ENCODE assay signal across 10 mouse cellular contexts in the genomic region with DNA sequence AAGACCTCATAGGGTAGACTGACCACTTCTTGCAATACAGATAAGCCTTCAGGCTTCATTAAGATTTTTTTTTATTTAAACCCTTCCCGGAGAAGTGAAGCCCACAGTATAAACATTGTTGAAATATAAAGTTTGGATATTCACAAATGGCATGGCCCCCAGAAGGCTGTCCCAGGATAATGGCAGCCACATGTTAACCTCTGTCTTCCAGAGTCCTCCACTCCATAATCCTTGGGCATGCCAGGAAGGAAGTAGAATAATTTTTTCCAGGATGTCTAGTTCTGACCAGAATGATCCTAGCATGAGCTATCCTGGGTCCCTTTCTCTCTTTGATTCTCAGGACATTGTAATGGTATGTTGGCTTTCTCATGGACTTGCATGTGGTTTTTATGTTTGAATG. TPM values are rescaled to one million over a fixed set of nuclear protein-coding genes. Genes with fewer than 3 reads are reported as not detected.
DNase-seq lines count a peak whose midpoint lies in the region; ATAC-seq and TF ChIP-seq lines count a peak whose summit lies in the region.
"Had no signal": no experiment of that assay in that cellular context is flagged by ENCODE, and none has a peak within 500 bp of the region (broad histone marks: within the 10 kb centered on the region; RNA-seq: fewer than 3 reads in every experiment).

No protein-coding gene starts in this region.

- H3K27me3 ChIP-seq in intestine, embryonic 14.5 days (replicated peaks; ENCODE audit: control insufficient read depth, insufficient read depth, low read length) = no peaks in the 10 kb centered on the region
- H3K27me3 ChIP-seq in intestine, postnatal 0 days (replicated peaks; ENCODE audit: control insufficient read depth, insufficient read depth, low read length) = no peaks in the 10 kb centered on the region
- no peaks in the 10 kb centered on the region for H3K27me3 ChIP-seq in midbrain, postnatal 0 days (ENCODE audit: insufficient read depth, low read length)
- H3K27me3 ChIP-seq in midbrain, embryonic 13.5 days = peaks cover 36% of the 10 kb centered on the region
- no peaks in the 10 kb centered on the region for H3K27me3 ChIP-seq in forebrain, postnatal 0 days (ENCODE audit: insufficient read depth, low read length)
- H3K27me3 ChIP-seq in neural tube, embryonic 15.5 days (replicated peaks) = peaks cover 7% of the 10 kb centered on the region; the same call in 1 of the 2 replicates

- peaks cover 20% of the 10 kb centered on the region for H3K4me1 ChIP-seq in intestine, embryonic 14.5 days (replicated peaks; ENCODE audit: control insufficient read depth, insufficient read depth, low read length)
- H3K4me1 ChIP-seq in intestine, postnatal 0 days (replicated peaks; ENCODE audit: control insufficient read depth, insufficient read depth, low read length) = no peaks in the 10 kb centered on the region; the same call in none of the 2 replicates
- peaks cover 10% of the 10 kb centered on the region; the same call in 1 of the 2 replicates for H3K4me1 ChIP-seq in midbrain, postnatal 0 days (ENCODE audit: insufficient read depth, low read length)
- peaks cover 49% of the 10 kb centered on the region for H3K4me1 ChIP-seq in midbrain, embryonic 13.5 days (replicated peaks)
- H3K4me1 ChIP-seq in forebrain, postnatal 0 days (ENCODE audit: insufficient read depth) = 0 out of 2 replicates have a peak, but pooled peaks cover 9% of the 10 kb centered on the region
- H3K4me1 ChIP-seq in neural tube, embryonic 15.5 days = peaks cover 46% of the 10 kb centered on the region

- H3K4me3 ChIP-seq in intestine, embryonic 14.5 days (ENCODE audit: low read depth, low read length) = no peak overlapping the region
- H3K4me3 ChIP-seq in intestine, postnatal 0 days (ENCODE audit: low read depth, low read length) = no peak overlapping the region
- no peak overlapping the region for H3K4me3 ChIP-seq in midbrain, postnatal 0 days (ENCODE audit: low read depth, low read length)
- no peak overlapping the region for H3K4me3 ChIP-seq in midbrain, embryonic 13.5 days (replicated peaks)
- H3K4me3 ChIP-seq in forebrain, postnatal 0 days (ENCODE audit: low read depth, low read length) = 0 out of 2 replicates have a peak overlapping the region, but pooled peaks have one; percentile 1
- no peak overlapping the region for H3K4me3 ChIP-seq in neural tube, embryonic 15.5 days (replicated peaks)

- no peak for DNase-seq in intestine, embryonic 14.5 days (ENCODE audit: low spot score)
- DNase-seq in midbrain, postnatal 0 days (ENCODE audit: low spot score) = no peak
- no peak for DNase-seq in forebrain, postnatal 0 days
- no peak for DNase-seq in spleen, postnatal 14 days (ENCODE audit: low spot score in 2 of 2)
- DNase-seq in embryo, embryonic 10.5 days (ENCODE audit: low spot score) = no peak
- DNase-seq: adrenal gland, postnatal 10 days; cerebellum, postnatal 14 days had no signal

- no peak for ATAC-seq in intestine, embryonic 14.5 days (replicated peaks; ENCODE audit: low FRiP score, low TSS enrichment, low read depth)
- ATAC-seq in intestine, postnatal 0 days = no peak
- ATAC-seq in midbrain, postnatal 0 days (ENCODE audit: low FRiP score) = no peak
- ATAC-seq in midbrain, embryonic 13.5 days = no peak
- ATAC-seq in forebrain, postnatal 0 days = no peak
- ATAC-seq in neural tube, embryonic 15.5 days (ENCODE audit: low FRiP score) = no peak

- H3K4me2 ChIP-seq in intestine, embryonic 14.5 days (ENCODE audit: low read length) = peak overlapping the region; percentile 97
- no peak overlapping the region for H3K4me2 ChIP-seq in intestine, postnatal 0 days (replicated peaks; ENCODE audit: low read depth)
- H3K4me2 ChIP-seq in midbrain, postnatal 0 days (ENCODE audit: low read depth, low read length, poor library complexity, severe bottlenecking) = peak overlapping the region; percentile 4; the same call in 1 of the 2 replicates
- H3K4me2 ChIP-seq in midbrain, embryonic 13.5 days (replicated peaks) = no peak overlapping the region
- peak overlapping the region; percentile 27 for H3K4me2 ChIP-seq in forebrain, postnatal 0 days (ENCODE audit: low read depth)
- peak overlapping the region; percentile 81; the same call in 1 of the 2 replicates for H3K4me2 ChIP-seq in neural tube, embryonic 15.5 days

- TF ChIP-seq CTCF in intestine, postnatal 0 days (IDR thresholded peaks at IDR 0.05; ENCODE audit: low read depth) = no peak
- no peak for TF ChIP-seq CTCF in midbrain, postnatal 0 days (IDR thresholded peaks at IDR 0.05)
- TF ChIP-seq CTCF in forebrain, postnatal 0 days (IDR thresholded peaks at IDR 0.05; ENCODE audit: low read depth) = no peak

- H3K9ac ChIP-seq in intestine, embryonic 14.5 days (ENCODE audit: low read length) = no peak overlapping the region
- no peak overlapping the region for H3K9ac ChIP-seq in intestine, postnatal 0 days (ENCODE audit: low read depth, low read length)
- H3K9ac ChIP-seq in midbrain, postnatal 0 days (replicated peaks; ENCODE audit: low read length, poor library complexity, severe bottlenecking) = no peak overlapping the region
- H3K9ac ChIP-seq in midbrain, embryonic 13.5 days (replicated peaks) = no peak overlapping the region
- no peak overlapping the region for H3K9ac ChIP-seq in forebrain, postnatal 0 days
- H3K9ac ChIP-seq in neural tube, embryonic 15.5 days (replicated peaks) = no peak overlapping the region

- peaks cover 9% of the 10 kb centered on the region; the same call in 1 of the 2 replicates for H3K36me3 ChIP-seq in intestine, embryonic 14.5 days (ENCODE audit: control insufficient read depth, insufficient read depth, low read length)
- H3K36me3 ChIP-seq in intestine, postnatal 0 days (ENCODE audit: control insufficient read depth, insufficient read depth) = peaks cover 8% of the 10 kb centered on the region
- H3K36me3 ChIP-seq in midbrain, postnatal 0 days (ENCODE audit: insufficient read depth, low read length) = no peaks in the 10 kb centered on the region; the same call in 1 of the 2 replicates
- no peaks in the 10 kb centered on the region for H3K36me3 ChIP-seq in midbrain, embryonic 13.5 days
- no peaks in the 10 kb centered on the region; the same call in 1 of the 2 replicates for H3K36me3 ChIP-seq in forebrain, postnatal 0 days (ENCODE audit: insufficient read depth)
- no peaks in the 10 kb centered on the region for H3K36me3 ChIP-seq in neural tube, embryonic 15.5 days

- no peaks in the 10 kb centered on the region for H3K9me3 ChIP-seq in intestine, embryonic 14.5 days (ENCODE audit: control insufficient read depth, low read length)
- H3K9me3 ChIP-seq in intestine, postnatal 0 days (ENCODE audit: control insufficient read depth) = no peaks in the 10 kb centered on the region
- no peaks in the 10 kb centered on the region for H3K9me3 ChIP-seq in midbrain, postnatal 0 days (ENCODE audit: low read length)
- no peaks in the 10 kb centered on the region for H3K9me3 ChIP-seq in midbrain, embryonic 13.5 days
- H3K9me3 ChIP-seq in forebrain, postnatal 0 days (ENCODE audit: low read length) = no peaks in the 10 kb centered on the region
- H3K9me3 ChIP-seq in neural tube, embryonic 15.5 days (replicated peaks) = no peaks in the 10 kb centered on the region

- H3K27ac ChIP-seq in intestine, embryonic 14.5 days (ENCODE audit: low read depth) = peak overlapping the region; percentile 69; the same call in 1 of the 2 replicates
- no peak overlapping the region for H3K27ac ChIP-seq in intestine, postnatal 0 days (ENCODE audit: low read depth, low read length)
- H3K27ac ChIP-seq in midbrain, postnatal 0 days (ENCODE audit: low read depth, low read length) = no peak overlapping the region
- no peak overlapping the region for H3K27ac ChIP-seq in midbrain, embryonic 13.5 days
- peak overlapping the region; percentile 29; the same call in 1 of the 2 replicates for H3K27ac ChIP-seq in forebrain, postnatal 0 days (ENCODE audit: low read depth, low read length)
- H3K27ac ChIP-seq in neural tube, embryonic 15.5 days (replicated peaks) = 0 out of 2 replicates have a peak overlapping the region, but pooled peaks have one; percentile 33

- 30% methylated on average over 1 of the region's 1 CpGs for WGBS in intestine, embryonic 14.5 days
- 58% methylated on average over 1 of the region's 1 CpGs for WGBS in intestine, postnatal 0 days
- WGBS in midbrain, postnatal 0 days = 79% methylated on average over 1 of the region's 1 CpGs
- WGBS in midbrain, embryonic 13.5 days = 86% methylated on average over 1 of the region's 1 CpGs
- WGBS in forebrain, postnatal 0 days = 74% methylated on average over 1 of the region's 1 CpGs
- WGBS in neural tube, embryonic 15.5 days = 67% methylated on average over 1 of the region's 1 CpGs

RNA-seq across cellular contexts. Expression of gene Dusp6, which starts 4.6 kb away (rescaled TPM):
- 40.7 and 44.2 TPM in 2 replicates for polyA plus RNA-seq in intestine, embryonic 14.5 days (2014; fragmentation: Nextera tagmentation; extraction: Ambion mirVana)
- 27.9 and 34.6 TPM in 2 replicates for polyA plus RNA-seq in intestine, postnatal 0 days (2015; fragmentation: Nextera tagmentation; extraction: Ambion mirVana)
- total RNA-seq in midbrain, postnatal 0 days (2014; rRNA removed) = 47.7 and 52.1 TPM in 2 replicates
- polyA plus RNA-seq in midbrain, postnatal 0 days (2015; fragmentation: Nextera tagmentation; extraction: Ambion mirVana) = 23.5 and 25.4 TPM in 2 replicates
- polyA plus RNA-seq in midbrain, embryonic 13.5 days (2015; fragmentation: Nextera tagmentation; extraction: Ambion mirVana) = 21.8 and 26.5 TPM in 2 replicates
- total RNA-seq in forebrain, postnatal 0 days (2014; rRNA removed) = 57.5 and 58.3 TPM in 2 replicates
- polyA plus RNA-seq in forebrain, postnatal 0 days (2015; fragmentation: Nextera tagmentation; extraction: Ambion mirVana) = 38.7 and 43.7 TPM in 2 replicates
- 28.2 and 31.5 TPM in 2 replicates for polyA plus RNA-seq in neural tube, embryonic 15.5 days (2015; fragmentation: Nextera tagmentation; extraction: Ambion mirVana)

Comparison
In these comparisons a context has a peak if more than half of its experiments do, and no peak if none do; other contexts are left out.
1. H3K27ac ChIP-seq: peak in intestine, embryonic 14.5 days (single experiment), forebrain, postnatal 0 days (single experiment) and neural tube, embryonic 15.5 days (single experiment); none in intestine, postnatal 0 days (single experiment), midbrain, postnatal 0 days (single experiment) and midbrain, embryonic 13.5 days (single experiment).
2. H3K4me2 ChIP-seq: peak in intestine, embryonic 14.5 days (single experiment), midbrain, postnatal 0 days (single experiment), forebrain, postnatal 0 days (single experiment) and neural tube, embryonic 15.5 days (single experiment); none in intestine, postnatal 0 days (single experiment) and midbrain, embryonic 13.5 days (single experiment).